Mouse (Mus musculus): Measurements from ENCODE around the gene Ern2.

- TF ChIP-seq CTCF (IDR thresholded peaks at IDR 0.05; ENCODE audit: insufficient read depth, low read length): no peak
- no peak for TF ChIP-seq POLR2A (IDR thresholded peaks at IDR 0.05; ENCODE audit: borderline replicate concordance, extremely low read depth, low read depth, low read length)
Measured at GRCm38 (mm10) chr7:122131834-122132233, 54.2 kb downstream of the Ern2 start.

All from lung, adult 2 months (tissue).